Mouse (Mus musculus) thymus, adult 2 months (tissue): ENCODE measurements around the gene Ly6g5c. TPM values are rescaled to one million over a fixed set of nuclear protein-coding genes. Genes with fewer than 3 reads are reported as not detected.

ENCODE experiments used
- DNase-seq: peaks from one replicate; pipeline ENCODE4 v3.0.0; 2021
- H3K27ac ChIP-seq: fragments of 200-500 bp; 2 replicates; pipeline ENCODE4 v1.5.1; 2012; ENCODE audit warnings: low read length, control low read depth; ENCODE audit not compliant: control insufficient read depth, insufficient read depth
- H3K27me3 ChIP-seq: fragments of 200-500 bp; 2 replicates; pipeline ENCODE4 v1.6.1; 2012; ENCODE audit warnings: mild to moderate bottlenecking, low read length, moderate library complexity, mixed read lengths; ENCODE audit not compliant: control insufficient read depth, insufficient read depth
- H3K36me3 ChIP-seq: fragments of 200-500 bp; 2 replicates; pipeline ENCODE4 v1.6.1; 2012; ENCODE audit warnings: mild to moderate bottlenecking, low read length, moderate library complexity; ENCODE audit not compliant: control insufficient read depth, insufficient read depth
- H3K4me1 ChIP-seq: fragments of 200-500 bp; replicated peaks from 2 replicates; pipeline ENCODE4 v1.6.1; 2012; ENCODE audit warnings: low read length; ENCODE audit not compliant: control insufficient read depth, insufficient read depth
- H3K4me3 ChIP-seq: fragments of 200-500 bp; 2 replicates; pipeline ENCODE4 v1.5.1; 2012; ENCODE audit warnings: mild to moderate bottlenecking, low read length, control low read depth, moderate library complexity; ENCODE audit not compliant: control insufficient read depth, insufficient read depth
- CTCF ChIP-seq: fragments of 200-500 bp; IDR thresholded peaks from 2 replicates; pipeline ENCODE4 v1.5.1; 2012; ENCODE audit warnings: mild to moderate bottlenecking, control low read depth, low read length, moderate library complexity, borderline replicate concordance; ENCODE audit not compliant: control insufficient read depth, poor library complexity, insufficient read depth; ENCODE audit errors: extremely low read depth
- POLR2A ChIP-seq: fragments of 200-500 bp; IDR thresholded peaks from 2 replicates; pipeline ENCODE4 v1.6.1; 2012; ENCODE audit warnings: mild to moderate bottlenecking, low read length, control low read depth, moderate library complexity; ENCODE audit not compliant: control insufficient read depth, poor library complexity, insufficient read depth; ENCODE audit errors: extremely low read depth
- WGBS: fragments of 180-500 bp; shearing (Covaris S2); methylation state at CpG from one replicate; pipeline ENCODE4 v1.1.7; 2018; 5-methylcytosine and 5-hydroxymethylcytosine counted together
- polyA plus RNA-seq: library from polyadenylated mRNA; depleted of rRNA; stranded (reverse); fragments of >200 nt; gene quantifications from 2 replicates; pipeline ENCODE4 v1.2.3, GENCODE M21; 2012

Gene Ly6g5c
- polyA plus RNA-seq, 1 experiment, result 0.27 TPM

DNA sequence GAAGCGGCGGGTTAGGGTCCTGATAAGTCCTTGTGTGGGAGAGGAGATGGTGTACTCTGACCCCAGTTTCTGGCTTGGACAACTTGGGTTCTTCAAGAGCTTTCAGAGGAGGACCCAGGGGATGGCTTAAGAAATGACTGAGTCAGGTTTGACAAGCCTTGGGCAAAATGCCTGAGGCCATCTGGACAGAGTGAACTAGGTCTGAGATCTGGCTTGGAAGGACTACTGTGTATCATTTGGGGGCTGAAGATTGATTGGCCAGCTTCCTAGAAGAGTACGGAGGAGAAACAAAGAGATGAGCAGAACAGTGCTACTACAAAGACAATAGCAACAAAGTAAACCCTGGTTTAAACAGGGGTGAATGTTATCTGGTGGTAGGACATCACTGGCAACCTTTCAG, 44.6 kb upstream of the Ly6g5c start:
- no peak for DNase-seq
- H3K27me3 ChIP-seq, result peaks cover 16% of the 10 kb centered on the region
- peaks cover 18% of the 10 kb centered on the region for H3K4me1 ChIP-seq
- H3K4me3 ChIP-seq, result no peak overlapping the region
- no peak for TF ChIP-seq POLR2A
- TF ChIP-seq CTCF, result no peak
- peaks cover 1% of the 10 kb centered on the region for H3K36me3 ChIP-seq
- 97% methylated on average over 3 of the region's 3 CpGs for WGBS
- H3K27ac ChIP-seq, result no peak overlapping the region

DNA sequence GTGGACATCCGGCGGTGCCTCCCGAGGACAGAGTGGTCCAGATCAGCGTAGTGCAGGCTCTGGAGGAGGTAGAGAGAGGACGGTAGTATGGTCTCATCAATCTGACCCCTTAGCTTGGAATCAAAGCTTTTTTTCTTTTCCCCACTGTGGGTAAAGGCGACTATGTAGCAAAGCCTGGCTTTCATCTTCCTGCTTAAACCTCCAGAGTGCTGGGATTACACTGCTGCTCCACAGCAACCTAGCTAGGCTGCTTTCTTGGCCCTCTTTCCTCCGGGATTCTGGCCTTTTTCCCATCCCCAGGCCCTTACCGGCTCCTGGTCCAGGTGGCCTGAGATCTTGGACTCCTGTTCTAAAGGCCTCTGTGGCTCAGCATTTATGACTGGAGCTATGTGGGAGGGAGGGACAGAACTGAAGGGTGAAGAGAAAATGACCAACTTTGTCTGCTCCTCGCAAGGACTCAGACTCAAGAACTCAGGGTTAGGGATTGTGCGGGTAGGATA, 43.7 kb upstream of the Ly6g5c start:
- no peak for DNase-seq
- H3K27me3 ChIP-seq, result peaks cover 16% of the 10 kb centered on the region
- 58% methylated on average over 10 of the region's 10 CpGs for WGBS
- H3K4me3 ChIP-seq, result no peak overlapping the region
- H3K36me3 ChIP-seq, result no peaks in the 10 kb centered on the region
- H3K27ac ChIP-seq, result no peak overlapping the region
- H3K4me1 ChIP-seq, result peaks cover 11% of the 10 kb centered on the region
- TF ChIP-seq POLR2A, result no peak
- no peak for TF ChIP-seq CTCF

DNA sequence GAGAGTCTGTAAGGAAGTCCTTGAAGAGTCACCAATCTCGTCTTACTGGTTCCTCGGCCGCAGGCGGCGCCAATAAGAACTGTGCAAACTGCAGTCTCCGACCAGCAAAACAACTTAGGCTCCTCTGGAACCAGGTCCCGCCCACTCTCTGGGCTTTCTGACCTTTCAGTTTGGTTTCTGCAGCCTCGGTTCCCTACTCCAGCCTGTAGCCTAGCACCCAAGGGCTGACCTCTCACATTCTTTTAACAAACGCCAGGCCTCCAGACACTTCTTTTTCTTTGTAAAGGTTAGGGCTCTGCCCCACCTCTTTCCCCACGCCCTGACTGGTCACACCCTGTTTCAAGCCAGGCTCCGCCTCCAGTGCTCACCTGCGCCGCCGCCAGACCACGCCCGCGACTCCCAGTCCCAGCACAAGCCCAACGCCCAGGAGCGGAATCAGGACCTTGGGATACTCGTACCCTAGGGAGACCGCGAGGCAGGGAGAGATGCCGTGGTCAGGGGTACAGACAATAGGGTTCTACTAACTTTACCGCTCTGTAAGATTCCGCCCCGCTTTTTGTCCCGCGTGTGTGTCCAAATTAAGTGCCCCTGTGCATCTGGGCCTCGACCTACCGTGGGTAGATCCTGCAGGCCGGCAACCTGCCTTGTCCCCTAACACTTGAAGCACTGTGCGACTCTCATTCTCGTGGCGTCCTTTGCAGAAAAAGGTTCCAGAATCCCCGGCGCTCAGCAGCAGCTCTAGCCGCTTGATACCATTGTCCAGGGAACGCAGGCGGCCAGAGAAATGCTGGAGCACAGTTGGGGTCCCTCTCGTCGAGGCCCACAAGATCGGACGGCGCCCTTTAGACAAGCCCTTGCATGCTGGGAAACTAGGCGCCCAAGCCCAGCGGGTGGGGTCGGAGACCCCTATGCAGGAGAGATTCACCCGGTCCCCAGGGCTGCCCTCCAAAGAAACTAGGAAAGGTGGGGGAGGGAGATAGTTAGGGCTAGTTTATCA, 42.8 kb upstream of the Ly6g5c start, which contains the start of gene Ly6g6c:
Gene Ly6g6c, plus strand, starts transcription at position 438 of the 997 bp plus-strand sequence.
- H3K4me3 ChIP-seq, result peak within 1 kb of the TSS; percentile 32
- no peak within 1 kb of the TSS for H3K27ac ChIP-seq
- no peaks in the 10 kb centered on the region for H3K36me3 ChIP-seq
- peaks cover 16% of the 10 kb centered on the region for H3K27me3 ChIP-seq
- no peak for DNase-seq
- 5% methylated on average over 48 of the region's 48 CpGs for WGBS
- H3K4me1 ChIP-seq, result peaks cover 16% of the 10 kb centered on the region
- TF ChIP-seq POLR2A, result no peak
- TF ChIP-seq CTCF, result no peak

DNA sequence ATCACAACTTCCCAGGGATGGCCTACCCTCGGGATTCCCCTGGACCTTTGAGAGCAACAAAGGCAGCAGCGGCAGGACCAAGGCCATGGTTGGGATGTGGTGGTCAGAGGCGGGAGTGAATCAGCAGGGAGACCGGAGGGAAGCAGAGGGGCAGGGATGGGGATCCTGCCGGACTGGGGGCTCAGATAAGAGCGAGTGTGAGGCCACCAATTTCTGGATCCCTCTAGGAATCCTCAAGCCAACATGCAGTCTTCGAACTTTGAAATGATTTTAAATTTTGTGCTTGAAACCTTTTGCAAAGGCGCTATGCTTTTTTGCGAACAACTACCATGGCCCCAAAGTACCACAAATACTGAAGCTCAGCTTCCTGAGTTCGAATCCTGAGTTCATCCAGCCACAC, 42.0 kb upstream of the Ly6g5c start, which contains the start of gene Mpig6b:
Gene Mpig6b, minus strand, starts transcription at position 101 of the 400 bp plus-strand sequence.
- no peak for DNase-seq
- H3K4me1 ChIP-seq, result peaks cover 23% of the 10 kb centered on the region
- H3K27ac ChIP-seq, result no peak within 1 kb of the TSS
- H3K36me3 ChIP-seq, result no peaks in the 10 kb centered on the region
- H3K4me3 ChIP-seq, result peak within 1 kb of the TSS; percentile 32
- TF ChIP-seq POLR2A (no peak), CTCF (no peak)
- H3K27me3 ChIP-seq, result peaks cover 16% of the 10 kb centered on the region
- WGBS, result 64% methylated on average over 10 of the region's 10 CpGs

DNA sequence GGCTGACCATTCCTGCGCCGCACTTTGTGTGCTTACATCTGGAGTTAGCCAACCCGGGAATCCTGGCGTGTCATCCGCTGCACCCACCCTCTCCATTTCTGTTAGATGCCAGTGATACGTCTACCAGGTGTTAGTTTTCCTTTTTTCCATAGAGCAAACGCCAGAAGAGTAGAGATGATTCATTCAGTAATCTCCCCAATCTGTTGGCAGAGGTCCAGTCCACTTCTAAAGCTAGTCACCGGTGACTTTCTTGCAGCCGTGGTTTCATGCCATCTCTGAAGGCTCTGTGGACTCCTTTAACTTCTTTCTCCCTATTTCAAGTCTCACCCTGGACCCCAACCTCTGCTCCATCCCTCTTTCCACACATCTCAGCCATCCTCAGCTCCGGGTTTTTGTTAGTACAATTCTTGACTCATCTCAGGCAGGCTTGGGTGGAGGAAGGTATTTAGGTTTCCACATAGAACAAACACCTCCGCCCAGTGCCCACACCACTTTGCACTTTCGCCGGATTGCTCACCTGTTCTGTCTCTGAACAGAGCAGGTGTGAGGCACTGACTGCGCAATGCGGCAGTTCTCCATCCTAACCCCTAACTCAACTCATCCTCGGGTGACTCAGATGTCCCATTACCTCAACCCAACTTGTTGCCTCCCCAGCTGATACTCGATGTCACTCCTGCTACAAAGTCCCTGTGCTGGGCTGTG, 39.7 kb upstream of the Ly6g5c start:
- H3K4me3 ChIP-seq, result no peak overlapping the region
- peaks cover 31% of the 10 kb centered on the region for H3K4me1 ChIP-seq
- H3K36me3 ChIP-seq, result no peaks in the 10 kb centered on the region
- WGBS, result 68% methylated on average over 17 of the region's 17 CpGs
- no peak for DNase-seq
- H3K27ac ChIP-seq, result no peak overlapping the region
- H3K27me3 ChIP-seq, result peaks cover 16% of the 10 kb centered on the region
- TF ChIP-seq POLR2A (no peak), CTCF (no peak)

DNA sequence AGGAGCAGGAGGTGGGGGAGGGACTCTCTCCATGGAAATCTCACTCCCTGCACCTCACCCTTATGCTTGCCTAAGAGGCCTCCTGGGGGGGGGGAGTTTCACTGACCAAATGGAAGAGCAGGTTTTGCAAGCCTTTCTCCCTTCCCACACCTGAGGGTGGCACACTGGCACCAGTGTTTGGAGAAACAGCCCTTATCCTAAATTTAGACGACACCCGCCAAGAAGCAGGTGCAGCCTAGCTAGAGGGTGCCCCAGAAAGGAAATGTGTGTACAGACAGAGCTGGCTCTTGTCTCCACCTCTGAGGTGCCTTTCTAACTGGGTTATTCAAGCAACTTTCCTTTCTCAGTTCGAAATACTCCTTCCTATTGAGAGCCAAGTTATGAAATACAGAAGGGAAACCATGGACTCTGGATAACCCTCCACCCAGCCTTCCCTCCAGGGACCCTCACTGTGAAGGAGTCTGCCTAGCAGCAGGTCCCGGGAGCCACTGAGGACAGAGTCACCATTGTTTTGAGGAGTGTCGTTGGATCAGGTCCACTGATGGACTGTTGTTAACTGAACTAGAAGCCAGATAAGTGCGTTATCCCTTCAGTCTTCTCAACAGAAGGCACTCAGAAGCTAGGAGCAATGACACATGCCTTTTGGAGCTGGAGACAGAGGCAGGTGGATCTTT, 37.4 kb upstream of the Ly6g5c start:
- no peak for TF ChIP-seq POLR2A
- no peak for TF ChIP-seq CTCF
- 43% methylated on average over 6 of the region's 6 CpGs for WGBS
- Histone ChIP-seq H3K36me3 (no peaks in the 10 kb centered on the region), H3K27me3 (peaks cover 5% of the 10 kb centered on the region; the same call in 1 of the 2 replicates), H3K4me3 (no peak overlapping the region), H3K27ac (peak overlapping the region; percentile 93), H3K4me1 (peaks cover 32% of the 10 kb centered on the region)
- DNase-seq, result peak; percentile 67

DNA sequence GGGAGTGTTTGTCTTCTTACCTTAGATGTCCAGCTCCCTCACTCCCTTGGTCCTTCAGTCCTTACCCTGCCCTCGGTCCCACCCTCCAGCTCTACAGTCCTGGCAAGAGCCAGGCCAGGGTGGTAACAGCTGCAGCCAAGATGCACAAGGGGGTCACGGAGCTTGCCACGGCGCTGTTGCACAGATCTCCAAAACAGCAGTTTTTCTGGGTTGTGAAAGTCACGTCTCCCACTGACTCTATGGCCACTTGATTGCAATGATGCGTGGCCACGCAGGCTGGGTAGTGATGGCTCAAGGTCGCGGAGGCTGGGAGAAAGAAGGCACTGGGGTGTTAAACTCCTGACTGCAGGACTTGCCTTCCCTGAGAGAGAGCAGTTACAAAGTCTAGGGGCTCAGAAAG, 36.6 kb upstream of the Ly6g5c start:
- no peak for DNase-seq
- Histone ChIP-seq H3K4me3 (no peak overlapping the region), H3K27ac (no peak overlapping the region; the same call in 1 of the 2 replicates), H3K36me3 (no peaks in the 10 kb centered on the region), H3K27me3 (no peaks in the 10 kb centered on the region; the same call in 1 of the 2 replicates), H3K4me1 (peaks cover 32% of the 10 kb centered on the region)
- TF ChIP-seq CTCF, result no peak
- no peak for TF ChIP-seq POLR2A
- 91% methylated on average over 9 of the region's 9 CpGs for WGBS
